Mouse (Mus musculus) B cell, adult 67 days (primary cell): ENCODE data around the gene Adcy6. TPM values are rescaled to one million over a fixed set of nuclear protein-coding genes. Genes with fewer than 3 reads are reported as not detected.

Experiments
- total RNA-seq, 2 experiments: library from RNA; stranded (reverse); gene quantifications; 4 replicates each; pipeline ENCODE4 v1.2.4; 2023

The Adcy6 gene
- 1 to 10 TPM; 4.3 to 4.5 TPM for total RNA-seq

GRCm38 (mm10) chr15:98609331-98610130 lies at the start of gene Adcy6:
TSS of gene Adcy6 (minus strand) at chr15:98610076.

GRCm38 (mm10) chr15:98630540-98630939 lies 20.7 kb upstream of the Adcy6 start, which contains the start of gene Cacnb3:
TSS of gene Cacnb3 (plus strand) at chr15:98630840.

GRCm38 (mm10) chr15:98570873-98571538 lies 38.9 kb downstream of the Adcy6 start, which contains the start of the genes Ccnt1 and 4930415O20Rik:
TSS of gene Ccnt1 (minus strand) at chr15:98570923.
TSS of gene 4930415O20Rik (plus strand) at chr15:98571004.

Other genes with a start within 250 kb of the Adcy6 start
- gene Olfr283, start 229.1 kb downstream of the Adcy6 start, total RNA-seq: not detected
- not detected for gene Olfr282, start 178.9 kb downstream of the Adcy6 start, total RNA-seq
- not detected for gene Olfr281, start 157.5 kb downstream of the Adcy6 start, total RNA-seq
- not detected for gene OR5BS1P, start 140.2 kb downstream of the Adcy6 start, total RNA-seq
- gene Lalba, start 127.4 kb downstream of the Adcy6 start, total RNA-seq: under 1 TPM in 1 of 2 experiments, not detected in 1; 0.75 TPM
- gene Olfr279, start 117.7 kb downstream of the Adcy6 start, total RNA-seq: not detected
- 10 to 100 TPM; 80.7 to 85.4 TPM for gene Kansl2, start 75.8 kb downstream of the Adcy6 start, total RNA-seq
- 100 to 1,000 TPM; 134 to 143 TPM for gene Ccnt1, start 39.2 kb downstream of the Adcy6 start, total RNA-seq
- not detected for gene 4930415O20Rik, start 39.1 kb downstream of the Adcy6 start, total RNA-seq
- not detected for gene Cacnb3, start 20.8 kb upstream of the Adcy6 start, total RNA-seq
- gene Ddx23, start 52.8 kb upstream of the Adcy6 start, total RNA-seq: 100 to 1,000 TPM; 134 to 152 TPM
- gene Rnd1, start 67.4 kb upstream of the Adcy6 start, total RNA-seq: not detected
- gene Ccdc65, start 98.1 kb upstream of the Adcy6 start, total RNA-seq: not detected
- 10 to 100 TPM; 24.6 to 26.6 TPM for gene Fkbp11, start 118.1 kb upstream of the Adcy6 start, total RNA-seq
- gene Arf3, start 153.1 kb upstream of the Adcy6 start, total RNA-seq: 10 to 100 TPM; 89.5 to 91.6 TPM
- under 1 TPM; 0.83 to 0.87 TPM for gene Wnt10b, start 168.1 kb upstream of the Adcy6 start, total RNA-seq
- gene Wnt1, start 179.8 kb upstream of the Adcy6 start, total RNA-seq: not detected
- under 1 TPM; 0.23 to 0.30 TPM for gene Ddn, start 199.4 kb upstream of the Adcy6 start, total RNA-seq
- 10 to 100 TPM; 76.9 to 79.0 TPM for gene Prkag1, start 221.4 kb upstream of the Adcy6 start, total RNA-seq